In the genomic region with DNA sequence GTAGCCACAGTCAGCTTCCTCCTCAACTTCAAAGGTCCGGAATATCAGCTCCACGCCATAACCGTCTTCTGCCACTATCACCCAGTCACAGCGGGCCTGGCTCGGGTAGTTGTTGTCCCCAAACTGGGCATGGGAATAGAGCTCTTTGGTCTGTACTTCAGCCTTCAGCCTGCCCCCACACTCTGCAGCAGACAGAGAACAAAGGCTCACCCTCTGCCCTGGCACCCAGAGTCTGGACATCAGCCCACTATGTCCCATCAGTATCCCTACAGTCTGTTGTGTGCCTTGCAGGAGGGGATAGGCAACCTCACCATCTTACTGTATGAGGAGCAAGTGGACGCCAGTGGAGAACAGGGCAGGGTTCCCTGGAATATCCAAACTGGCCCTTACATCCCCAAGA, we compare ENCODE assay signal across 19 mouse cellular contexts. TPM values are rescaled to one million over a fixed set of nuclear protein-coding genes. Genes with fewer than 3 reads are reported as not detected.
DNase-seq lines count a peak whose midpoint lies in the region; ATAC-seq and TF ChIP-seq lines count a peak whose summit lies in the region.
"Had no signal": no experiment of that assay in that cellular context is flagged by ENCODE, and none has a peak within 500 bp of the region (broad histone marks: within the 10 kb centered on the region; RNA-seq: fewer than 3 reads in every experiment).

No protein-coding gene starts in this region.

- no peaks in the 10 kb centered on the region for H3K36me3 ChIP-seq in forebrain, embryonic 13.5 days (ENCODE audit: poor library complexity, severe bottlenecking)
- no peaks in the 10 kb centered on the region for H3K36me3 ChIP-seq in forebrain, postnatal 0 days (ENCODE audit: insufficient read depth)
- H3K36me3 ChIP-seq: embryonic facial prominence, embryonic 13.5 days; heart, embryonic 10.5 days; limb, embryonic 12.5 days; midbrain, embryonic 12.5 days had no signal

- no peak overlapping the region for H3K4me2 ChIP-seq in forebrain, embryonic 13.5 days
- no peak overlapping the region for H3K4me2 ChIP-seq in forebrain, postnatal 0 days (ENCODE audit: low read depth)
- H3K4me2 ChIP-seq: embryonic facial prominence, embryonic 13.5 days; limb, embryonic 12.5 days; midbrain, embryonic 12.5 days had no signal

- WGBS in forebrain, embryonic 13.5 days: 89% methylated on average over 6 of the region's 6 CpGs
- WGBS in forebrain, postnatal 0 days: 81% methylated on average over 6 of the region's 6 CpGs

- H3K27me3 ChIP-seq in forebrain, embryonic 13.5 days: peaks cover 22% of the 10 kb centered on the region
- H3K27me3 ChIP-seq in forebrain, postnatal 0 days (ENCODE audit: insufficient read depth, low read length): no peaks in the 10 kb centered on the region

- no peak overlapping the region for H3K4me3 ChIP-seq in forebrain, embryonic 13.5 days
- H3K4me3 ChIP-seq in forebrain, postnatal 0 days (ENCODE audit: low read depth, low read length): no peak overlapping the region
- H3K4me3 ChIP-seq: embryonic facial prominence, embryonic 13.5 days; heart, embryonic 10.5 days; left cerebral cortex, adult 2 months; limb, embryonic 12.5 days; midbrain, embryonic 12.5 days had no signal

- H3K9ac ChIP-seq in forebrain, embryonic 13.5 days: no peak overlapping the region
- H3K9ac ChIP-seq in forebrain, postnatal 0 days: no peak overlapping the region
- H3K9ac ChIP-seq: embryonic facial prominence, embryonic 13.5 days; limb, embryonic 12.5 days; liver, embryonic 14.5 days; midbrain, embryonic 12.5 days had no signal

- H3K4me1 ChIP-seq in forebrain, embryonic 13.5 days: peaks cover 13% of the 10 kb centered on the region
- 0 out of 2 replicates have a peak, but pooled peaks cover 3% of the 10 kb centered on the region for H3K4me1 ChIP-seq in forebrain, postnatal 0 days (ENCODE audit: insufficient read depth)
- H3K4me1 ChIP-seq: embryonic facial prominence, embryonic 13.5 days had no signal

- H3K9me3 ChIP-seq in forebrain, embryonic 13.5 days (replicated peaks): no peaks in the 10 kb centered on the region
- H3K9me3 ChIP-seq in forebrain, postnatal 0 days (ENCODE audit: low read length): no peaks in the 10 kb centered on the region
- H3K9me3 ChIP-seq: embryonic facial prominence, embryonic 13.5 days; heart, embryonic 10.5 days; limb, embryonic 12.5 days; midbrain, embryonic 12.5 days had no signal

- ATAC-seq in forebrain, embryonic 13.5 days: peak; percentile 11; the same call in 1 of the 2 replicates
- ATAC-seq in forebrain, postnatal 0 days: no peak
- ATAC-seq: activated CD4-positive, CD25-positive, alpha-beta regulatory T cell, adult 4 months had no signal

- TF ChIP-seq CTCF in forebrain, postnatal 0 days (IDR thresholded peaks at IDR 0.05; ENCODE audit: low read depth): no peak

- DNase-seq in forebrain, postnatal 0 days: no peak
- DNase-seq in layer of hippocampus, adult 18-20 months (ENCODE audit: low spot score in 2 of 2): peak; percentile 24 to 30
- DNase-seq in layer of hippocampus, postnatal 36 days: no peak
- DNase-seq in right cerebral cortex, adult 18-20 months: peak; percentile 23
- no peak for DNase-seq in right cerebral cortex, postnatal 14 days
- no peak for DNase-seq in adrenal gland, postnatal 36 days
- no peak for DNase-seq in thymus, postnatal 0 days (ENCODE audit: low spot score)

- no peak overlapping the region for H3K27ac ChIP-seq in forebrain, embryonic 13.5 days
- no peak overlapping the region for H3K27ac ChIP-seq in forebrain, postnatal 0 days (ENCODE audit: low read depth, low read length)
- H3K27ac ChIP-seq: embryonic facial prominence, embryonic 13.5 days; heart, embryonic 10.5 days; left cerebral cortex, adult 2 months; limb, embryonic 12.5 days; liver, embryonic 14.5 days; midbrain, embryonic 12.5 days had no signal

RNA-seq across cellular contexts. Expression of gene Opalin, which starts 9.4 kb away (rescaled TPM):
- not detected in 2 replicates for polyA plus RNA-seq in forebrain, embryonic 13.5 days (2015; fragmentation: Nextera tagmentation; extraction: Ambion mirVana)
- not detected in 2 replicates for total RNA-seq in forebrain, postnatal 0 days (2014; rRNA removed)
- polyA plus RNA-seq in forebrain, postnatal 0 days (2015; fragmentation: Nextera tagmentation; extraction: Ambion mirVana): not detected in 2 replicates
- total RNA-seq in layer of hippocampus, adult 18-20 months (2021): 1 to 10 TPM; 6.1 to 9.4 TPM
- total RNA-seq in layer of hippocampus, postnatal 36 days (2021): 10 to 100 TPM; 11.6 to 16.6 TPM
- not detected for total RNA-seq in adrenal gland, postnatal 36 days (2021)
- 0.09 and 0.12 TPM in 2 replicates for polyA plus RNA-seq in thymus, postnatal 0 days (2015; fragmentation: Nextera tagmentation; extraction: Ambion mirVana)
- total RNA-seq: adrenal gland, postnatal 4 days; gastrocnemius, postnatal 14 days; heart, postnatal 14 days had no signal
- polyA plus RNA-seq: embryonic facial prominence, embryonic 13.5 days; heart, embryonic 10.5 days; limb, embryonic 12.5 days; liver, embryonic 14.5 days; midbrain, embryonic 12.5 days; spleen, adult 2 months had no signal

RNA-seq across cellular contexts. Expression of gene Dntt, which starts 57.2 kb away (rescaled TPM):
- polyA plus RNA-seq in forebrain, embryonic 13.5 days (2015; fragmentation: Nextera tagmentation; extraction: Ambion mirVana): 0.10 TPM in 1 of 2 replicates, not detected in the other
- total RNA-seq in forebrain, postnatal 0 days (2014; rRNA removed): 0.10 and 0.23 TPM in 2 replicates
- 0.14 and 0.23 TPM in 2 replicates for polyA plus RNA-seq in forebrain, postnatal 0 days (2015; fragmentation: Nextera tagmentation; extraction: Ambion mirVana)
- not detected for total RNA-seq in layer of hippocampus, adult 18-20 months (2021)
- not detected for total RNA-seq in layer of hippocampus, postnatal 36 days (2021)
- not detected for total RNA-seq in adrenal gland, postnatal 36 days (2021)
- 140 and 151 TPM in 2 replicates for polyA plus RNA-seq in thymus, postnatal 0 days (2015; fragmentation: Nextera tagmentation; extraction: Ambion mirVana)
- total RNA-seq: adrenal gland, postnatal 4 days; gastrocnemius, postnatal 14 days; left cerebral cortex, adult 2 months had no signal
- polyA plus RNA-seq: embryonic facial prominence, embryonic 13.5 days; limb, embryonic 12.5 days had no signal

Comparison
In these comparisons a context has a peak if more than half of its experiments do, and no peak if none do; other contexts are left out.
1. DNase-seq: peak in layer of hippocampus, adult 18-20 months (2 of 2) and right cerebral cortex, adult 18-20 months (single experiment); none in forebrain, postnatal 0 days (single experiment), layer of hippocampus, postnatal 36 days (0 of 2), right cerebral cortex, postnatal 14 days (single experiment), adrenal gland, postnatal 36 days (0 of 2) and thymus, postnatal 0 days (single experiment).